Comparison of ENCODE assay signal across 7 mouse cellular contexts in genomic region chr2:30124472-30125274, GRCm38 (mm10). TPM values are rescaled to one million over a fixed set of nuclear protein-coding genes. Genes with fewer than 3 reads are reported as not detected.
DNase-seq lines count a peak whose midpoint lies in the region; ATAC-seq lines count a peak whose summit lies in the region.

Gene Zer1, minus strand, starts transcription at chr2:30124585.

- peaks cover 30% of the 10 kb centered on the region for H3K4me1 ChIP-seq in embryonic facial prominence, embryonic 10.5 days
- H3K4me1 ChIP-seq in limb, embryonic 10.5 days = peaks cover 19% of the 10 kb centered on the region
- H3K4me1 ChIP-seq in midbrain, embryonic 13.5 days (replicated peaks) = peaks cover 40% of the 10 kb centered on the region

- H3K36me3 ChIP-seq in embryonic facial prominence, embryonic 10.5 days (replicated peaks) = peaks cover 9% of the 10 kb centered on the region; the same call in 1 of the 2 replicates
- peaks cover 4% of the 10 kb centered on the region; the same call in 1 of the 2 replicates for H3K36me3 ChIP-seq in limb, embryonic 10.5 days
- peaks cover 6% of the 10 kb centered on the region for H3K36me3 ChIP-seq in midbrain, embryonic 13.5 days

- H3K27me3 ChIP-seq in embryonic facial prominence, embryonic 10.5 days (replicated peaks; ENCODE audit: low read depth, poor library complexity, severe bottlenecking) = no peaks in the 10 kb centered on the region
- no peaks in the 10 kb centered on the region for H3K27me3 ChIP-seq in limb, embryonic 10.5 days (ENCODE audit: low read depth, poor library complexity, severe bottlenecking)
- H3K27me3 ChIP-seq in midbrain, embryonic 13.5 days = no peaks in the 10 kb centered on the region

- DNase-seq in adrenal gland, postnatal 10 days = peak; percentile 98
- DNase-seq in embryonic facial prominence, embryonic 10.5 days (ENCODE audit: low spot score) = peak; percentile 94
- DNase-seq in kidney, adult 11 months = peak; percentile 96
- peak; percentile 95 for DNase-seq in limb, embryonic 10.5 days (ENCODE audit: low spot score)
- peak; percentile 87 for DNase-seq in spleen, adult 12 weeks (ENCODE audit: low spot score)

- peak within 1 kb of the TSS; percentile 93 for H3K27ac ChIP-seq in embryonic facial prominence, embryonic 10.5 days (replicated peaks)
- H3K27ac ChIP-seq in limb, embryonic 10.5 days = peak within 1 kb of the TSS; percentile 91
- H3K27ac ChIP-seq in midbrain, embryonic 13.5 days = peak within 1 kb of the TSS; percentile 90

- peak within 1 kb of the TSS; percentile 89 for H3K4me2 ChIP-seq in midbrain, embryonic 13.5 days (replicated peaks)

- WGBS in embryonic facial prominence, embryonic 10.5 days = 12% methylated on average over 31 of the region's 31 CpGs
- WGBS in limb, embryonic 10.5 days = 11% methylated on average over 31 of the region's 31 CpGs
- 9% methylated on average over 31 of the region's 31 CpGs for WGBS in midbrain, embryonic 13.5 days

- H3K9me3 ChIP-seq in embryonic facial prominence, embryonic 10.5 days = no peaks in the 10 kb centered on the region
- H3K9me3 ChIP-seq in limb, embryonic 10.5 days (replicated peaks) = no peaks in the 10 kb centered on the region
- no peaks in the 10 kb centered on the region for H3K9me3 ChIP-seq in midbrain, embryonic 13.5 days

- H3K9ac ChIP-seq in midbrain, embryonic 13.5 days (replicated peaks) = peak within 1 kb of the TSS; percentile 92

- H3K4me3 ChIP-seq in embryonic facial prominence, embryonic 10.5 days = peak within 1 kb of the TSS; percentile 97
- H3K4me3 ChIP-seq in limb, embryonic 10.5 days = peak within 1 kb of the TSS; percentile 81
- H3K4me3 ChIP-seq in midbrain, embryonic 13.5 days (replicated peaks) = peak within 1 kb of the TSS; percentile 89

- peak; percentile 97 for ATAC-seq in granulocyte monocyte progenitor cell, adult 5-6 weeks (replicated peaks; ENCODE audit: poor library complexity, severe bottlenecking)
- ATAC-seq in midbrain, embryonic 13.5 days = peak; percentile 97

RNA-seq across cellular contexts. Expression of gene Zer1, which starts in this region (rescaled TPM):
- total RNA-seq in adrenal gland, postnatal 10 days (2021) = 10 to 100 TPM; 29.9 to 45.4 TPM
- polyA plus RNA-seq in embryonic facial prominence, embryonic 10.5 days (2016; fragmentation: Nextera tagmentation; extraction: Ambion mirVana) = 7.1 and 7.4 TPM in 2 replicates
- total RNA-seq in granulocyte monocyte progenitor cell, adult 5-6 weeks (2014; fragmentation: Nextera tagmentation) = 18.3 and 22.7 TPM in 2 replicates
- 8.5 and 10.6 TPM in 2 replicates for total RNA-seq in granulocyte monocyte progenitor cell, adult 5-6 weeks (2017)
- polyA plus RNA-seq in limb, embryonic 10.5 days (2016; fragmentation: Nextera tagmentation; extraction: Ambion mirVana) = 6.5 and 9.3 TPM in 2 replicates
- 14.4 and 15.1 TPM in 2 replicates for polyA plus RNA-seq in midbrain, embryonic 13.5 days (2015; fragmentation: Nextera tagmentation; extraction: Ambion mirVana)

Comparison
In these comparisons a context has a peak if more than half of its experiments do, and no peak if none do; other contexts are left out.
1. Peak in every context shown above with its lines: DNase-seq, ATAC-seq, H3K4me3 ChIP-seq and H3K27ac ChIP-seq.